Mouse (Mus musculus) heart, adult 2 months (tissue): ENCODE data around the gene Crispld2.

Source experiments
- CTCF ChIP-seq: fragments of 200-600 bp; IDR thresholded peaks from 2 replicates; pipeline ENCODE4 v1.8.1; 2022; ENCODE audit warnings: antibody characterized with exemption, mild to moderate bottlenecking, moderate library complexity
- EP300 ChIP-seq: fragments of 200-500 bp; IDR thresholded peaks from 2 replicates; pipeline ENCODE4 v1.6.1; 2011; ENCODE audit warnings: low read depth, low read length, control low read depth; ENCODE audit not compliant: insufficient read depth
- POLR2A ChIP-seq: fragments of 200-500 bp; IDR thresholded peaks from 2 replicates; pipeline ENCODE4 v1.6.1; 2011; ENCODE audit warnings: mild to moderate bottlenecking, low read depth, low read length, control low read depth; ENCODE audit not compliant: insufficient read depth

- TF ChIP-seq POLR2A (no peak), CTCF (no peak), EP300 (no peak)
Measured at GRCm38 (mm10) chr8:120079361-120079760, 87.1 kb downstream of the Crispld2 start.
